Mouse (Mus musculus): Measurements from ENCODE around the gene Wdr20.
"Not testable (repeated sequence)": the region's sequence is repeated elsewhere in the genome, so short reads cannot be mapped to it uniquely, and the experiment has no call there.

The Wdr20 gene

DNA sequence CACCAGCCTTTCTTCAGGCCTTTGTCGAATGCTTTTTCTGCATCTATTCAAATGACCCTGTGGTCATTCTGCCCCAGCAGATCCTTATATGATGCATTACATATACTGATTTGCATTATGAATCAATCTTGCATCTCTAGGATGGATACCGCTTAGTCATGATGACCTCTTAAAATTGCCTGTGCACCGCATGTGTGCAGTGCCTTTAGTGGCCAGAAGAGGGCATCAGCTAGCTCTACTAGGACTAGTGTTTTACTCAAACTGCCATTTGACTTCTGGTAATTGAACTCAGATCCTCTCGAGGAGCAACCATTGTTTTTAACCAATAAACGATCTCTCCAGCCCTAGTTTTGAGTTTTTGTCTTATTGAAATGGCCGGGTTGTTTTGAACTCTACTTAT is 24.0 kb upstream of the Wdr20 start:
- peak; percentile 54 for DNase-seq (ENCODE audit: low read depth)

DNA sequence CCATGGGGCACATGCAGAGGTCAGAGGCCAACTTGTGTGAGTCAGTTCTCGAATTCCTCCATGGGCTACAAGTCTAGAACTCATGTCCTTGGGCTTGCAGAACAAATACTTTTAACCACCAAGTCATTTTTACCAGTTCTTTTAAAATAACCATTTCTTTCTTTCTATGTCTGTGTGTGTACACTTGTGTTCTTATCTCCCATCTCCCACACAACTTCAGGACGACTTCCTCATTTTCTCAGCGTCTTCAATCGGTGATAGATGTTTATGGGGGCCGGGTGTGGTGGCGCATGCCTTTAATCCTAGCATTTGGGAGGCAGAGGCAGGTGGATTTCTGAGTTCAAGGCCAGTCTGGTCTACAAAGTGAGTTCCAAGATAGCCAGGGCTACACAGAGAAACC is 23.5 kb upstream of the Wdr20 start:
- DNase-seq (ENCODE audit: low read depth), result no peak

DNA sequence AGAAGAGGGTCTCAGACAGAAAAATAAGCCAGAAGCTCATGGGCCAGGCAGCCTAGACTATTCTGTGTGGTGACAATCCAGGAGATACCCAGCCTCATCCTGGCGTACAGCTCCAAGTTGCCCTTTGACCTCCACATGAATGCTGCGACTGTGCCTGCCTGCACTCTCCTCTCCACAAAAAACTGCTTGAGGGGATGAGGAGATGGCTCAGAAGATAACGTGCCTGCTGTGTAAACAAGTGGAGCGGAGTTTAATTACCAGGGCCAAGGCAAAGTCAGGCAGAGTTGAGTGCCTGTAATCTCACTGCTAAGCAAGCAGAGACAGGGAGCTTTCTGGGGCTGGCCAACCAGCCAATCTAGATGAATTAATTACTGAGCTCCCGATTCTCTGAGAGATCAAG is 21.7 kb upstream of the Wdr20 start:
- no peak for DNase-seq (ENCODE audit: low read depth)

DNA sequence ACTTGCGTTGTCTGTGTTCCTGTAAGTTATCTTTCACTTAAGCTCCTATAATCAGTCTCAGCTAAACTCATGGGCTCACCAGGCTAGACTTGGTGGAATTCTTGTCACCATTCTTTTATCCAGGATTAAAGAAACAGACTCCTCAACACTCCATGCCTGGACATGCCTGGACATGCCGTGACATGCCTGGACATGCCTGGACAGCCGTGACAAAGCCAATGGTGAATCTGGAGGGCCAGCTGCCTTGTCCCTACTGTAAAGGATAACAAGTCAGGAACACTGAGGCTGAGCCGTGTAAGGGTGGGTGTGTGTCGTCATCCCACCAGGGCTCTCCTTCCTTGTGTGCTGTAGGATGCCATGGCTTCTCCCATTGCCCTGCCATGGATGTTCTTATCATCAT is 12.7 kb upstream of the Wdr20 start:
- DNase-seq (ENCODE audit: low read depth), result no peak

DNA sequence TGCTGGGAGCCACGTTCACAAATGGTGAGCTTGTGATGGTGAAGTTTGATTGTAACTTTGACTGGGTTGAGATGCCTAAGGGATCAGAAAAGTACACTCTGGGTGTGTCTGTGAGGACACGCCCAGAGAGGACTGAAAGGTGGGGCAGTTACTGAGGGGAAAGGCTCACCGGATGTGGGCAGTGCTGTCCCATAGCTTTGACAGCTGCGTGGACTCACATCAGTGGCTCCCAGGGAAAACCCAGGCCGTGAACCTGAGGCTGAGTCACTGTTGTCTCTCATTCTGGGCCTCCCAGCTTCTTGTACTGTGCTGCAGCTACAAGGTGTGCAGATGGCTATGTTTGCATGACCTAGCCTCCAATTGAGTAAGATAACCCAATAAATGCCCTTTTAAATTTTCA is 12.3 kb upstream of the Wdr20 start:
- no peak for DNase-seq (ENCODE audit: low read depth)

DNA sequence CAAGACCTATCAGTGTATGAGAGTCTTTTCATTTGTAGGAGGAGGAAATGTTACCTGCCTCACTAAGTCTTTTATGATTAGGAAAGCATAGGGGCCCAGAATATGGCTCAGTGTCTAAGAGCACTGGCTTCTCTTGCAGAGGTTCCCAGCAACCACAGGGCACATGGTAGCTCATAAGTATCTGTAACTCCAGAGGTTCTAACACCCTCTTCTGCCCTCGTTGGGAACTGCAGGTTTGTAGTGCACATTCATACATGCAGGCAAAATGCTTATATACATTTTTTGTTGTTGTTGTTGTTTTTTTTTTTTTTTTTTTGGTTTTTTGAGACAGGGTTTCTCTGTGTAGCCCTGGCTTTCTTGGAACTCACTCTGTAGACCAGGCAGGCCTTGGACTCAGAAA is 11.3 kb upstream of the Wdr20 start:
- no peak for DNase-seq (ENCODE audit: low read depth)

DNA sequence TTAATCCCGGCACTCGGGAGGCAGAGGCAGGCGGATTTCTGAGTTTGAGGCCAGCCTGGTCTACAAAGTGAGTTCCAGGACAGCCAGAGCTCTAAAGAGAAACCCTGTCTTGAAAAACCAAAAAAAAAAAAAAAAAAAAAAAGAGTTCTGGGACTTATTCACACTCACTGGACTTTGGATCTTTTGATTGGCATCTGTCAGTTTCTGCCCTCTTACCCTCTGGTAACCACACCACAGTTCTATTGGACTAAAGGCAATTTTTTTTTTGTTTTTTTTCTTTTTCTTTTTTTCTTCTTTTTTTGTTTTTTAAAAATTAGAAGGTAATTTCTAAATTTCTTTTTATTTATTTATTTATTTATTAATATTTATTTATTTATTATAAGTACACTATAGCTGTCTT is 4.5 kb upstream of the Wdr20 start:
- not testable (repeated sequence) for DNase-seq (ENCODE audit: low read depth)

DNA sequence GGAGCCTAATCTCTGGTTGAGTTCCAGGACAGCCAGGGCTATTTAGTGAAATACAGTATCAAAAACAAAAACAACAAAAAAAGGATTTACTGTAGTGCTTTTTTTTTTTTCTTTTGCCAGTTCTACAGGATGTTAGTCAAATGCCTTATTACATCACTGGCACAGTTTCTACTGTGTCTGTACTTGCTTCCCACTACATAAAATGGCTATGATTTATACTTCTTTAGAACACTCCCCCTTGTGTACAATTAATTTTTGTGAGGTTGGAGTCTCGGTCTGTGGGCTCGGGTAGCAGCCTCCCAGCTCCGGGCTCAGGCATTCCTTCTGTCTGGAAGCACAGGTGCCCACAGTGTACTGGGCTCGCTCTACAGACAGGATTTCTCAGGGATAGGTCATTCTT is 1.1 kb upstream of the Wdr20 start:
- peak; percentile 57 for DNase-seq (ENCODE audit: low read depth)

DNA sequence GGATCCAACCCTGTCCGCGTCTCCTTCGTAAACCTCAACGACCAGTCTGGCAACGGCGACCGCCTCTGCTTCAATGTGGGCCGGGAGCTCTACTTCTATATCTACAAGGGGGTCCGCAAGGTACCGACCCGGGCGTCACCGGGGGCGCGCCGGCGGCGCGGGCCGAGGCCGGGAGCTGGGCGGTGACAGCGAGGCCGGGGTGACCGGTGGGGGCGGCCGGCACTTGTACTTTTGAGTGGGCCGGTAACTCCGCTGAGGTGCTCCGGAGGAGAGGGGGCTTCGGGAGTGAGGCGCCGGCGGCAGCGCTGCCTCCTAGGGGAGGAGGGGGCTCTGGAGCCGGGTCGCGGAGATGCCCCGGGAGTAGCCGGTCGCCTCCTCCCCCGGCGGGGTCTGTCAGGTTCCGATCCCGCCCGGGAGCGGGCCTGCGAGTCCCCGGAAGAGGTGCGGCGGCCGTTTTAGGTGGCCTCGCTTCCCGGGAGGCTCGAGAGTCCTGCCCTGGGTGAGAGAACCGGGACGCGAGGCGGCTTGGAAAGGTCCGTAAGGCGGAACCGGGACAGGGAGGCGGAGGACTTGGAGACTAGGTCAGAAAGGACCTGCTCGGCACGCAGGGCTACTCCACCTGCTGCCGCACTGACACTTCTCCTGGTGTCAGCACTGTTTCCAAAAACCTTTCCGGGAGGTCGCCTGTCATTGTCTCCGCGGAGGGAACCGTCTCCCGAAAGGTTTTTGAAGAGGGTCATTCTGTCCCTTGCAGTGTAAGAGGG is 596 bp downstream of the Wdr20 start:
- DNase-seq (ENCODE audit: low read depth), result peak; percentile 58

DNA sequence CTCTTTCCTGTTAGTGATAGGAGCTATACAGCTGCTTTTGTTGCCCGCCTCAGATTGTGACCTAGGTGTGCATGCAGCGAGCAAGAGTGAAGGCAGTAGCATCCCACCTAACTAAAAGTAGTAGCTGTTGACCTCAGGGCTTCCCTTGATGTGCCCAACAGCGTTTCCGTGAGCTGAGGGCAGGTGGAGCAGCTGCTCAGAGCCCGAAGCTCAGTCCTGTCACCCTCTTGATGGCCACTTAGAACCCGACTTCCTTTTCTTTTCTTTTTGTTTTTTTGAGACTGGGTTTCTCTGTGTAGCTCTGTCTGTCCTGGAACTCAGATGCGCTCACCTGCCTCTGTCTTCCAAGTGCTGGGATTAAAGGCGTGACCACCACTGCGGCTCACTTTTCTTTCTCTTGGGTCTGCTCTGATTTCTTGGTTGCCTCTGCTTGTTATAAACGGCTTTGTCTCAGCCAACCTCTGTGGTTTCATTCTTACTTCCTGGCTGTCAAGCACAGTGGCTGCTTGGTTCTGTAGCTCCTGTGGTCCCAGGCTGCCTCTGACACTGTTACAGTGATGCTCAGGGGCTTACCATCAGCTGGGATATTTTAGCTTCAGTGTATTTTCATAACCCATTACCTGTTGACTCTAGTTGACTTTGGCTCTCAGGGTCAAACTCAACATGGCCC is 13.2 kb downstream of the Wdr20 start:
- peak; percentile 62 for DNase-seq (ENCODE audit: low read depth)

DNA sequence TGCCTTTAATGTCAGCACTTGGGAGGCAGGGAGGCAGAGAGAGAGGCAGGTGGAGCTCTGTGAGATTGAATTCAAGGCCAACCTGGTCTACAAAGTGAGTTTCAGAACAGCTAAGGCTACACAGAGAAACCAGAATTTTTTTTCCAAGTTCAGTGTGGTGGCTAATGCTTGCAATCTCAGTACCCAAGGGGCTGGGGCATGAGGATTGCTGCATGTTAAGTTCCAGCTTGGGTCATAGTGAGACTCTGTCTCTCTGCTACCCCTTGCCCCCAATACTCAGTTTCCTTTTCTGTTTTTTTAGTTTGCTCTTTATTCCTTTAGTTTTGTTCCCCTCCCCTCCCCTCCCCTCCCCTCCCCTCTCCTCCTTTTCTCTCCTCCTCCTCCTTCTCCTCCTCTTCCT is 15.0 kb downstream of the Wdr20 start:
- no peak for DNase-seq (ENCODE audit: low read depth)

DNA sequence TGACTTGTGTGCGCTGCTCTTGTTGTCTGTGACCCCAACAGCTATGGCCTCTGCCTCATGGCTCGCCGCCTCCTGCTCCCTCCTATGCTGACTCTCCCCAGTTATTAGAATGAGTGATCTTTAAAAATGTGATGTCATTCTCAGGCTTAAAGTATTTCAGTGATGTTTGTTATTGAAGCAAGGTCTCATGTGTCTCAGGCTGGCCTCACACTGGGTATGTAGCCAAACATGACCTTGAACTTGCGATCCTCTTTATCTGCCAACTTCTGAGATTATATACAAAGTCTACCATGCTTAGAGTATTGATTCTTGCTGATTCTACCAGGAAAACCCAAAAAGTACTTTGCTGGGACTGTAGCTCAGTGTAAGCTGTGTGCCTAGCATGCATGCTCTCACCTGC is 16.2 kb downstream of the Wdr20 start:
- no peak for DNase-seq (ENCODE audit: low read depth)

DNA sequence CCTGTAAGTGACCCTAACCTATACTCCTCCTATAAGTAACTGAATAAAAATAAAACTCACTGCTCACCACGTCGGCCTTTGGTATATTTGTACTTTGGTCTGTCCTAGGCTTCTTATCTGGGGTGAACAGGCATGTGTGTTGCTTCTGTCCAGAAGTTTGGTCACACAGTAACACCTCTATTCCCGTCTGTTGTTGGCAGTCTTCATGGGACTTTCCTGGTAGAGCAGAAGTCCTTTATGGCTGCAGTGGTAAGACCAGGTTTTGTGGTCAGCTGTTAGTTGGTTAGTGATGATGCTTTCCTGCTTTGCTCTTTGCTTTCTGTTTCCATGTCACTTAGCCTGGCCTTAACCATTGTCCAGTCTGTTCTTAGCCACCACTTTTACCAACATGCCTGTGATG is 19.4 kb downstream of the Wdr20 start:
- no peak for DNase-seq (ENCODE audit: low read depth)

DNA sequence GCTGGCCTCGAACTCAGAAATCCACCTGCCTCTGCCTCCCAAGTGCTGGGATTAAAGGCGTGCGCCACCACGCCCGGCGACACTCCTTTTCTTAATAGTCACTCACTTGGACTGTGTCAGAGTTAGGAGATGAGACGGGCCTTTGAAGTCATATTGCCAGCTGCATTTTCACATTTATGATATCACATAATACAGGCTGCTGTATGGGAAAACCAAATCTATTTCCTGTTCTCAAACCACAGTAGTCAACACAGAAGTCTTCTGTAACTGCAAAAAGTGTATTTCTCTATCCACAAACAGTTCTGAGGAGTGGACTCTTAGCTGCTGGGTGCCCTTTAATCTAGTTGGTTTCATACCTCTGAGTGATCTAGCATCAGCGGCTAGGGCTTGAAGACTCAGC is 21.2 kb downstream of the Wdr20 start:
- peak; percentile 38 for DNase-seq (ENCODE audit: low read depth)

DNA sequence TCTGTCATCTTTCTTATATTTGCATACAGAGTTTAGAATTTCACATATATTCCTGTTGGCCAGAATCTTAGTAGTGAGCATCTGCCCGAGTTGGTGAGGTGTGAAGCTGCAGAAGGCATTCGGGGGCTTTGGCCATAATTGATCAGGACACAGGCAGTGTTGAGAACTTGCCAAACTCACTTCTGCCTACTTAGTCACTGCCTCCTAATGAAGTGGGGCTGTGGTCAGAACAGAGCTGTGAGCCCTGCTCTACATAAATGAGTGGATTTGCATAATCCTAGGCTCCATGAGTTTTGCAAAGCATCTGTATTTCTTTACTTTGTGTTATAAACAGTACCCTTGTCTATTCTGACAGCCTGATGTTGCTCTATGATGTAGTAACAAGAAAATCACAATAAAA is 24.6 kb downstream of the Wdr20 start:
- no peak for DNase-seq (ENCODE audit: low read depth)

DNA sequence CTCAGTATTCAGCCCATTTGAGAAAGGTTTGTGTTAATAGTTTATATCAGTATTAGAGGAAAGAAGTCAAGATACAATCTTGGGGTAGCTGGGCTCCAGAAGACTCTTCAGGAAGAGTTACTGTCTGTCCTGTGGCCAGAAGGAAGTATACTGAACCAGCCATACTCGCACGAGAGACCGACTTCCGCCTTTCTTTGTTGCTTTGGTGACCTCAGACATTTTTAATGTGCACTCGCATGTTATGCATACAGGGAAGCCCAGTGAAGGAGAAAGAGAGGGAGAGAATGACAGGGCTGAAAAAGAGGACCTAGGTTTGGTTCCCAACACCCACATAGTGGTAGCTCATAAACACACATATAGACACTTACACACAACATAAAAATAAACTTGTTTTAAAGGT is 26.8 kb downstream of the Wdr20 start:
- DNase-seq (ENCODE audit: low read depth), result no peak

DNA sequence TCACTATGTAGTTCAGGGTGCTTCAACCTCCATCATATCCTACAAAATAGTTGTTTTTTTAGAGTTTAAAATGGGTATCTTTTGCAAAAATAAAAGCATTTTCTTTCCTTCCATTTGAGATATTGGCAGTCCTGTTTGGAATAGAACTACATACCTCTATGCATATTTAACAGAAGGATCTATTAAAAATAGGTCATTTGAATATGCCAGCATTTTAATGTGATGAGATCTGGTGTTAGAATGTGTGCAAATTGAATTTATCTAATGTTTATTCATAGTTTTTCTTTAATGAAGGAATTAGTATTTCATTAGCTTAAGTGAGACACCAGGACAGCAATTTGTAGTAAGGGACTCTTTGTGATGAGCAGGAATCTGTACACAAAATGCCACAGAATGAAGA is 30.8 kb downstream of the Wdr20 start:
- no peak for DNase-seq (ENCODE audit: low read depth)

DNA sequence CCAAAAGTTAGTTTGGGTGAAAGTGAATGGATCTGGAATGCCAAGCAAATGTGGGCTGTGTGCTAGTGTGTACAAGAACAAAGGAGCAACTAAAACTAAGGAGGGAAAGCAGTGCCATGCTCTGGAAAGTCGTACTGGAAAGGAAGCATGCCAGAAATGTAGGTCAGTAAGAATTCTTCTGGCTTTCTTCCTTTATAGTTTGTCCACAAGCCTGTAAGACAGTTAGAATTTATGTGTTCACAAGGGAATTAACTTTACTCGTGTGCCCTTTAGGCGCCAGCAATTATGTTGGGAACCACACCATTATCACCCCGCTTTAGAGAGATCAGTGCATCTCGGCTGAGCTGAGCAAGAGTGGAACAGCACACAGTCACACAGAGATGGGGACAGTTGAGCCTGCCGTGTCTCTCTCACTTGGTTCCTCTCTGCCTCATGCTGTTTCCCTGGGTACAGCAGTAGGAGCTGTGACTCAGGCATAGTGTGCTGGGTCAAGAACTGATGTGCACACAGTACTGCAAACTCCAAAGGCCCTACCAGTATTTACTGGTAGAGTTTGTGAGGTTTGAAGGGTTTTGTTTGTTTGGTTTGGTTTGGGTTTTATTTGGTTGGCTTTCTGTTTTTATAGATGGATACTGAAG is 32.0 kb downstream of the Wdr20 start:
- no peak for DNase-seq (ENCODE audit: low read depth)

DNA sequence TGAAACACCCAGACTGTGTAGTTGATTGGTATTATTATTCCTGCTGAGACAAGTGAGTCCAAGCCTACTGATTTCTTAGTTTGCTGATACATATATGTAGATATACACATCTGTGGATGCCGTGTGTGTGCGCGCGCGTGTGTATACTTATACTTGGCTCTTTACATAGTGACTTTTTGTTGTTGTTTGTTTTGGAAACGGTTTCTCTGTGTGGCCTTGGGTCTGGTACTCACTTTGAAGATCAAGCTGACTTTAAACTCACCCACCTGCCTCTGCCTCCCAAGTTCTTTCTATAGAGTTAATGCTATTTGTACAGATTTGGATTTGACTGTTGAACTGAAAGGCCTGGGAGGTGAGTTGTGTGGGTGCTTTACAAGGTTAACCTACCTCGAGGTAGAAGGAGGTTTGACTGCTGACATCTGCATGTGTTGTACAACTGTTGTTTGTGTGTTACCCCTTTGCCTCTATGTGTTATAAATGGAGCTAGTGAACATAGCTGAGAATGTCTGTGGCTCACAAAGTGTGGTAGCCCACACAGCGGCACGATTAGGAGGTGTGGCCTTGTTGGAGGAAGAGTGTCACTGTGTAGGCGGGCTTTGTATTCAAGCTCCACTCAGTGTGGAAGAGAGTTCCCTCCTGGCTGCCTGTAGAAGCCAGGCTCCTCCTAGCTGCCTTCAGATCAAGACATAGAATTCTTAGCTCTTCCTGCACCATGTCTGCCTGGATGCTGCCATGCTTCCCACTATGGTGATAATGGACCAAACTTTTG is 32.9 kb downstream of the Wdr20 start:
- peak; percentile 59 for DNase-seq (ENCODE audit: low read depth)

DNA sequence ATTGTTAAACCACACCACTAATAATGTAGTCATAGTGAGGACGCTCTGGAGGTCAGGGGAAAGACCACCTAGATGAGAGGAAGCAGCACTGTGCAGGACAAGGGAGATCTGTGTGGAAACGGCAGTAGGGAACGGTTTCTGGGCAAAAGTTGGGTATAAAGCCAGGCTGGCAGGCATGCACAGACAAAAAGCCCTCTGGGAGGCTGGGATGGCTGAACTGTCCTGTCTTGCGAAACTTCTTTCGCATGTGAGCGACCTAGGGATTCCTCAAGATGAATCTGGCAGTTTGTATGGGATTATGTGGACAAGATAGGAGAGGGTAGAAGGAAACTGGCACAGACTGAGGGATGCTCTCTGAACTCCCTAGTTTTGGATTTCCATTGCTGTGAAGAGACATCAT is 34.2 kb downstream of the Wdr20 start:
- DNase-seq (ENCODE audit: low read depth), result no peak

DNA sequence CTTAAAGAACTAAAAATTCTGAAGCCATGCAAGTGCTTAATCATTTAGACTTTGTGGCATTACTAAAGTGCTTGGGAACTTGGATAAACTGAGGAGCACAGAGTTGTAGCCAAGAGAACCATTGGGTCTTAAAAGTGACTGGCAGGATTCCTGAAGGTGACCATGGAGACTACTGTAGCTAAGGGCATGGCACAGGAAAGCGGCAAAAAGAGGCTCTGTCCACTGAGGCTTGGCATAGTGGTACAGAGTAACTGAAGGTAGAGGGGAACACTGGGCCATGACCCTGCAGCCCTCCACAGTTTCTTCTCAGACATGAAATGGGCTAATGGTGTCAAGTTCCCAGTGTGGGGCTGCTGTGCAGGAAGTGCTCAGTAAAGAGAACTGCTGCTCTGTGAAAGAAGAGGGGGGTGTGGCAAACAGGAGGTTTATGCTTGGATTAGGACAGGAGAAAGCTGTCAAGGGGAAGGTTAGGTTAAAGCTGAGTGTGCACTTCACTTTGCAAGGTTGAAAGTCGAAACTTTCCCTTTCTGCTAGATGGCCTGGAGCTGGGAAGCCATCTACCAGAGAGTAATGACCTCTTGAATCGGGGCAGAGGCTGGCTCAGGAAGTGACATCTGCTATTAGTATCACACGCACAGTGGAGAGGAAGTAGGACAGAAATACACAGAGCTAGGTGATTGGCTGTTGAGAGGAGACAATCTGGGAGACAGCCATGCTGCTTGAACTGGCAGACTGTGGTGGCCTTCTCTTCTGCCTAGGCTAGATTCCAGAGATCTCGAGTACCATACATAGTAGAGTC is 38.1 kb downstream of the Wdr20 start:
- DNase-seq (ENCODE audit: low read depth), result peak; percentile 32

DNA sequence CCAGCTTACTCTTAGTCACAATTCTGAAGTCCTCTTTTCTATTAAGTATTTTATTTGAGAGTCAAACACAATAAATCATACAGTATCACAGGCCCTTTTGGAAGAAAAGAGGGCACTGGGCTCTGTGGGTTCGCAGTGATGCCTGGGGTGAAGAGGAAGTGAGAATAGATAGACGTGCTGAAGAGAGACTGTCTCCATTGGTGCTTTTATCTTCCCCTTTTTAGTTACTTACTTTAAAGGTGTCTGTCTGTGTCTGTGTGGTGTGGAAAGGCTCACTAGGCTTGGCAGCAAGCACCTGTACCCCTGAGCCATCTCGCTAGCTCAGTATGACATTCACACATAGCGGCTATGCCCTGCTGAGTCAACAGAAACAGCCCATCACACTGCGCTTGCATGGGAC is 40.1 kb downstream of the Wdr20 start:
- DNase-seq (ENCODE audit: low read depth), result no peak
